Mouse (Mus musculus) liver, postnatal 0 days (tissue): ENCODE data around the gene Igfbp7.

ENCODE experiments used
- CTCF ChIP-seq: sonication (generic); IDR thresholded peaks from 2 replicates; pipeline ENCODE4 v1.5.1; 2016; ENCODE audit warnings: antibody characterized with exemption, low read depth
- EP300 ChIP-seq: IDR thresholded peaks from 2 replicates; pipeline ENCODE4 v1.6.1; 2016; ENCODE audit warnings: antibody characterized with exemption, low read depth, mild to moderate bottlenecking

GRCm38 (mm10) chr5:77366313-77366712 lies 41.5 kb downstream of the Igfbp7 start:
- TF ChIP-seq CTCF = no peak
- TF ChIP-seq EP300 = no peak
